Mouse (Mus musculus) kidney, adult 9 months (tissue): ENCODE measurements around the gene Chrd.
A peak's percentile ranks its signal among the peaks of the same experiment; 100 is the strongest.

Experiments
- DNase-seq: peaks from one replicate; pipeline ENCODE4 v3.0.0; 2022

The Chrd gene

GRCm38 (mm10) chr16:20733731-20734730 lies 1.1 kb downstream of the Chrd start, which contains the start of gene Thpo:
Gene Thpo, minus strand, starts transcription at chr16:20734511.
- DNase-seq: no peak

DNA sequence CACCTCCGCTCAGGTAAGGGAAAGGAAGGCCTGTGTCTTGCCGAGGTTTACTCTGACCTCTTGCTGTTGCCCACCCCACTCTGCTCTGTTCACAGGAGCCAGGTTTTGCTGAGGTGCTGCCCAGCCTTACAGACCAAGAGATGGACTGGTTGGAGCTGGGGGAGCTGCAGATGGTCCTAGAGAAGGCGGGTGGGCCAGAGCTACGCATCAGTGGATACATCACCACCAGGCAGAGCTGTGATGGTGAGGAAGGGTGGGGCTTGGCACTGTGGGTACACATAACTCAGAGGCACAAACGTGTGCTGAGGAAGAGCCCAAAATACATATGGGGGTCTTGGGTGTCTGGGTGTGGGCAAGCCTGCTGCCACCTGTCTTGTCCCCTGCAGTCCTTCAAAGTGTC lies 2.7 kb downstream of the Chrd start:
- DNase-seq: no peak

GRCm38 (mm10) chr16:20736168-20736567 lies 3.2 kb downstream of the Chrd start:
- no peak for DNase-seq

- DNase-seq: no peak
These were observed 3.9 kb downstream of the Chrd start for GRCm38 (mm10) chr16:20736823-20737222.

DNA sequence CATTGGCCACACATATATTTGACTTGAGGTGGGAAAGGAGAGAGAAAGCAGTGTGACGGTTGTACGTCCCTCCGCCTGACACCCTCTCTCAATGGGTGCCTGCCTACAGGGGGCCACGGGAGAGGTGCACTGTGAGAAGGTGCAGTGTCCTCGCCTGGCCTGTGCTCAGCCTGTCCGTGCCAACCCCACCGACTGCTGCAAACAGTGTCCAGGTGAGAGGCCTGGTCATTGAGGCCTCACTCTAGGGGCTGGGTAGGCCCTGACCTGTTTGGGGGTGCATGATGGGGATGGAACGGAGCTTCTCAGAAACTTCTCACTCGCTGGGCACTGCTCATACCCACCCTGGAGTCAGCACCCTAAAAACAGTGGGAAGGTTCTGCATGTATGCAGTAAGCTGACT lies 6.9 kb downstream of the Chrd start:
- DNase-seq: no peak

- DNase-seq: peak; percentile 15
These were observed 13.7 kb downstream of the Chrd start for GRCm38 (mm10) chr16:20746641-20747040.

DNA sequence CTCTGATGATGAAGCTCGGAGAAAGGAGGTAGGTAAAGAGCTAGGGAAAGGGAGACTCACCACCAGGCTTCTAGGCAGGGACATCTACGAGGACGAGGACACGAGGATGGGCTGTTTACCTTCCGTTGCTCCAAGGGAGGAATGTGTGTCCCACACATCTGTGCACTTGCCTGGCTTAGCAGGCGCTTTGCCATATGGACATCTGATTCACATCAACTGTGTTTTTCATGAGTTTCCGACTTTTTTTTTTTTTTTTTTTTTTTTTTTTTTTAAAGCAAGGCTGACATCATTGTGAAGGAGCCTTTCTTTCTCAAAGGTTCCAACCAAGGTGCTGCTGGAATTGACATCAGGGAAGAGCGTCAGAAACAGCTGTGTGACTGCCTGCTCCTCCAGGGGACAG lies 17.6 kb downstream of the Chrd start:
- no peak for DNase-seq

DNA sequence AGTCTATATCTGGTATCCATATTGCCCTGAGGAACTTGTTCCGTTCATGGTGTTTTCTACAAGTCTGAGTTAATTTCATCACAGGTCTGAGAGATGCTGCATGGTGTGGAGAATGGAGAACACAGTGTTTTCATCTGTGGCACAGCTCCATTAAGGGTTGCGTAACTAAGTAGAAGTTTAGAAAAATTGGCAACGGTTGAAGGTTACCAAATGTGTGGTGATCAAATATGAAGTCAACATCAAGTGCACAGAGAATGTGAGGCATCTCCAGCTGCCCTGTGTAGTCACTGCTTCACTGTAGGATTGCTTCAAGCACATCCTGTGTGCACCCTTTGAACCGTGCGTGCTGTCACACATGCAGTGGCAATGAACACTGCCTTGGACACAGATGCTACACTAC lies 23.1 kb downstream of the Chrd start:
- no peak for DNase-seq

DNA sequence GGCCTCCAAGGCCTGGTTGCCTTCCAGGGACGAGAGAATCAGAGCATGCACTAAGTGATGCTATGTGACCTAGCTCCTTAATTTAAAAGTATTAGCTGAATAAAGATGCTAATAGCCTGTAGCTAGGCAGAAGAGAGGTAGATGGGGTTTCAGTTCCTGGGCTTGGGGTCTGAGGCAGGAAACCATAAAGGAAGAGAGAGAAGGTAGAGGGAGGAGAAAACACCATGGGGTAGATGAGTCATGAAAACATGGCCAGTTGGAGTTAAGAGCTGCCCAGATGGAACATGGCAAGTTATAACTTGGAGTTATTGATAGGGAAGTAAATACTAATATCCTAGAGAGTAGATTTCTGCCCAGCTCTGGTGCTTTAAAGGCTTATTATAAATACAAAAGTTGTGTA lies 24.5 kb downstream of the Chrd start:
- no peak for DNase-seq

- peak; percentile 60 for DNase-seq
These were observed 28.8 kb downstream of the Chrd start for GRCm38 (mm10) chr16:20761681-20762080.

- peak; percentile 49 for DNase-seq
These were observed 32.3 kb downstream of the Chrd start for GRCm38 (mm10) chr16:20765244-20765643.

DNA sequence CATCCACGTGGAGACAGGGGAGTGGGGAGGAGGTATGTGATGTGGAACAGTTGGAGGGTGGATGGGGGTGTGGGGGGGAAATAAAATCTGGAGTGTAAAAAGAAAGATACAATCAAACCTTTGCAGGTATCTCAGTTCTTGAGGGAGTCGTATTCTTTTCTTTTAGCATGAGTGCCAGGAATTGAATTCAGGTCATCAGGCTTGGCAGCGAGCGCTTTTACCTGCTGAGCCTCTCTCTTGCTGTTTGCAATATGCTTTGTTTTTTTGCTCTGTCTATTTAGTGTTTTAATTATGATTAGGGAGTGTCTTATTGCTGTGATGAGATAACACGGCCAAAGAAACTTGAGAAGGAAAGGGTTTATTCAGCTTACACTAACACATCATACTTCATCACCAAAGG lies 42.1 kb downstream of the Chrd start:
- no peak for DNase-seq

- DNase-seq: no peak
These were observed 46.9 kb downstream of the Chrd start for GRCm38 (mm10) chr16:20779846-20780245.

- DNase-seq: peak; percentile 74
These were observed 48.2 kb downstream of the Chrd start for GRCm38 (mm10) chr16:20781101-20781630.

GRCm38 (mm10) chr16:20783891-20784290 lies 51.0 kb downstream of the Chrd start:
- DNase-seq: peak; percentile 40

GRCm38 (mm10) chr16:20784754-20785153 lies 51.8 kb downstream of the Chrd start:
- DNase-seq: no peak

DNA sequence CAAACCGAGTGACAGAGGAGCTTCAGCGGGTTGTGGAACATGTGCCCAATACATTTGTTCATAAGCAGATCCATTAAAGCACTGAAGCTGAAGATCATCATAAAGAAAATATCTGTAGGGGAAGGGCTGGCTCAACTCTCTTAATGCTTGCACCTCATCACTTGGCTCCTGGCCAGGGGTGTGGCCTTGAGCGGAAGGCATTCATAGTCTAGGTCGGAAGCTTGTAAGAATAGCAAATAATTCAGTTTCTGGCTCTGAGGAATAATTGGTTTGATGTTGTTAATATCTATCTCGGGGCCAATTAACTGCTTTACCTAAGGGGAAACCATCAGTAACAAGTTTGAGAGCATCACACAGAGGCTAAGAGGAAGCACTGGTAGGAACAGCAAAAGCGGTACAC lies 53.6 kb downstream of the Chrd start:
- no peak for DNase-seq

DNA sequence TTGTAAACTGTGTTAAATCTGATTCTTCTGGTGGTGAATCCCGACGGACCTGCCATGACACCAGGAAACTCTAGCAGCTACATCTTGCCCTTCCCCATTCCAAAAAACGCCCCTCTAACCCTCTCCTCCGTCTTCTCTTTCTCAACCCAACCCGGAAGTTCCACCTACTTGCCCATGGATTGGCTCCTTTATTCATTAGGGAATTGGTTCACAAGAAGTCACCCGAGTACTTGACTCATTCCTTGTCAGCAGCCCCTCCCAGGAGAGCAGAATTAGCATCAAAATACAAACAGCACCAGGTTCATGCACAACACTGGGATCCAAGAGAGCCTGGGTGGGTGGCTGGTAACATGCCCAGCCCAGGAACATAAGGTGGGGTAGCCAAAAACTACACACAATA lies 58.9 kb downstream of the Chrd start:
- no peak for DNase-seq
